Mouse (Mus musculus) thymus, postnatal 14 days (tissue): ENCODE results near the gene Tspan31.
"Not testable (repeated sequence)": the region's sequence is repeated elsewhere in the genome, so short reads cannot be mapped to it uniquely, and the experiment has no call there.

ENCODE experiments used
- DNase-seq: peaks from one replicate; pipeline ENCODE4 v3.0.0; 2021

Gene Tspan31

DNA sequence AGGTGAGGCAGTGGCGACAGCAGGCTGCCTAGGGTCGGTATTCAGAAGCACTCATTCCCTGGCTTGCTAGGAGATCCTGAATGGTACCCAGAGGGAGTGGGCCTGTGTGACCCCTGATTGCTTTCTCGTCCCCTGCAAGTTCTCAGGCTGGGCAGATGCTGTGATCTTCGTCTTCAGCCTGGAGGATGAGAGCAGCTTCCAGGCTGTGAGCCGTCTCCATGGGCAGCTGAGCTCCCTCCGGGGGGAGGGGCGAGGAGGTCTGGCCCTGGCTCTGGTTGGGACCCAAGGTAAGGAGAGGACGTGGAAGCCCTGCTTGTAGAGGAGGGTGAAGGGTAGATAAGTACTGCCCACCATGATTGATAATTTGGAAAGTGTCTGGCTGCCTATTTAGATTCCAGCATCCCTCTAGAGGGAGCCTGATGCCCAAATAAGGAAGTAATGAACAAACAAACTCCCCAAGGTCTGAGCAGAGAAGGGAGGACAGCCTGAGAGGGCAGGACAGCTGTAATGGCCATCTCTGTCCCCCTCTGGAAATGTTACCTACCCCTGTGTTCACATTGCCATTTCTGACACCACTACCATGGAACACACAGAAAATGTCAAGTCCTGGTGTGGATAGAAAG is 13.3 kb upstream of the Tspan31 start:
- no peak for DNase-seq

DNA sequence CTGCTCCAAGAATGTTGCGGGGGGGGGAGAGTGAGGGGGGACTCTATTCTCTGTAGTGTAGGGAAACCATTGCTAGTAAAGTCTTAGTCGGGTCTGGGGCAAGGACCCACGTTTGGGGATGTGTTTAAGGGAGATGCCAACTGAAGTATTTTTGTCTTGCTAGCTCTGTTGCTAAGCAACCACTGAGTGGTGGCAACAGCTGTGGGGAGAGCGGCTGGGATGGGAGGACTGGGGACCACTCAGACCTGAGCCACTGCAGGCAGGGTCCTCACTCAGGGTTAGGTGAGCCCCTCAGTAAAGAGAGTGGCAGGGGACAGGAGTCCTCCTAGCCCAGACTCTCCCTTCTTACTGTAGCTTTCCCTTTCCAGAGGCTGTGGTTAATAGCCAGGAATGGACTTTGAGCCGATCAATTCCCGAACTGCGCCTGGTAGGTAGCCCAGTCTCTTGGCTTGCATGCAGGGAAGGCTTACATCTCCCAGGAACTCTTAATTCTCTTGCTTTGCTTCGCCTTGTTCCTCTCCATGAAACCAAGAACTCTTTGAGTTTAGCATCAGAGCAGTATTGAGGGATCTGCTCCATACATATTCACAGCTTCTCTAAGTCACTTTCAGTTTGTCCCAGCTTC is 12.0 kb upstream of the Tspan31 start:
- no peak for DNase-seq

DNA sequence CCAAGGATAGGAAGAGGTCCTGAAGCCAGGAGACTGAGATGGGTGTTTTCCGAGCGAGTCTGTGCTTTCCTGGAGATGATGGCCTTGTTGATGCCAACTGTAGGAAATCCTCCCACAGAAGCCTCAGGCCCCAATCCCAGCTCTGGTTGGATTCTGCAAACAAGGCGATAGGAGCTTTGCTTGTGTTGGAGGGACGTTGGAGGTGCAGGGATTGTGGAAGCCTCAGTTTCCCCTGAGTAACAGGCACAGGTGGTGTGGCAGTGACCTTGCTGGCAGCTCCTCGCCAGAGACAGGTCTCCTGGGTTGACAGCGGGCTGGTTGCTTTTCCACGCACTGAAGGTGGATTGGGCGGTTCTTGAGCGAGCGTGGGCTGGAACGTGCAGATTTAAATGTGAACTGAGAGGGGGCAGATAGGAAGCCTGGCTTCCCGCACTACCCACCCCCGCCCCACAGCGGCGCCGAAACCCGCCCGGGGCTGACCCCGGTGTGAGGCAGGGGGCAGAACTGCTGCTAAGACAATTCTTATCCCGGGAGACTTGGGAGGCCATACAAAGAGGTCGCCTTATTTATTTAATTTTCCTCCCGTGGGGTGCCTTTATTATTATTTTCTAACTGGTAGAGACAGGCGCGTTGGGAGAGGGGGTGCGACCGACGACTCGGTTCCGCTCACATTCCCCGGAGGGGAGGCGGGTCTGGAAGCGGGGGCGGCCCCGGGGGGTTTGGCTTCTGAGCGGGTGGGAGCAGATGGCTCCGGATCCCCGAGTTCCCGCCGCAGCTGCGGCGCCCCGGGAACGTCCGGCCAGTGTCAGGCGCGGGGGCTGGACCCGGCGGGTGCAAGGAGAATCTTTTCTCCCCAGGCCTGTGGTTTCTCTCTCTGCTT is 11.1 kb upstream of the Tspan31 start:
- DNase-seq = no peak

DNA sequence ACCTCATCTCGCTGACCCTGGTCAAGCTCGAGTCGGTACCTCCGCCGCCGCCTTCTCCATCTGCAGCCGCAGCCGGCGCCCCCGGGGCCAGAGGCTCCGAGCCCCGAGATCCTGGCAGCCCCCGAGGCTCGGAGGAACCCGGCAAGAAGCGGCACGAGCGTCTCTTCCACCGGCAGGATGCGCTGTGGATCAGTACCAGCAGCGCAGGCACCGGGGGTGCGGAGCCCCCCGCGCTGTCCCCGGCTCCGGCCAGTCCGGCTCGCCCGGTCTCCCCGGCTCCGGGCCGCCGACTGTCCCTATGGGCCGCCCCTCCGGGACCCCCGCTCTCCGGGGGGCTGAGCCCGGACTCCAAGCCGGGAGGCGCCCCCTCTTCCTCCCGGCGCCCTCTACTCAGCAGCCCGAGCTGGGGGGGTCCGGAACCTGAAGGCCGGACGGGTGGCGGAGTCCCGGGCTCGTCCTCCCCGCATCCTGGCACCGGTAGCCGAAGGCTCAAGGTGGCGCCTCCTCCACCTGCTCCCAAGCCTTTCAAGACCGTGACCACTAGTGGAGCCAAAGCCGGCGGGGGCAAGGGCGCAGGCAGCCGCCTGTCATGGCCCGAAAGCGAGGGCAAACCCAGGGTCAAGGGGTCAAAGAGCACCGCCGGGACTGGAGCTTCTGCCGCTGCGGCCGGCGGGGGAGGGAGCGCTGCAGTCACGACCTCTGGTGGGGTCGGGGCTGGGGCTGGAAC is 9.8 kb upstream of the Tspan31 start:
- no peak for DNase-seq

DNA sequence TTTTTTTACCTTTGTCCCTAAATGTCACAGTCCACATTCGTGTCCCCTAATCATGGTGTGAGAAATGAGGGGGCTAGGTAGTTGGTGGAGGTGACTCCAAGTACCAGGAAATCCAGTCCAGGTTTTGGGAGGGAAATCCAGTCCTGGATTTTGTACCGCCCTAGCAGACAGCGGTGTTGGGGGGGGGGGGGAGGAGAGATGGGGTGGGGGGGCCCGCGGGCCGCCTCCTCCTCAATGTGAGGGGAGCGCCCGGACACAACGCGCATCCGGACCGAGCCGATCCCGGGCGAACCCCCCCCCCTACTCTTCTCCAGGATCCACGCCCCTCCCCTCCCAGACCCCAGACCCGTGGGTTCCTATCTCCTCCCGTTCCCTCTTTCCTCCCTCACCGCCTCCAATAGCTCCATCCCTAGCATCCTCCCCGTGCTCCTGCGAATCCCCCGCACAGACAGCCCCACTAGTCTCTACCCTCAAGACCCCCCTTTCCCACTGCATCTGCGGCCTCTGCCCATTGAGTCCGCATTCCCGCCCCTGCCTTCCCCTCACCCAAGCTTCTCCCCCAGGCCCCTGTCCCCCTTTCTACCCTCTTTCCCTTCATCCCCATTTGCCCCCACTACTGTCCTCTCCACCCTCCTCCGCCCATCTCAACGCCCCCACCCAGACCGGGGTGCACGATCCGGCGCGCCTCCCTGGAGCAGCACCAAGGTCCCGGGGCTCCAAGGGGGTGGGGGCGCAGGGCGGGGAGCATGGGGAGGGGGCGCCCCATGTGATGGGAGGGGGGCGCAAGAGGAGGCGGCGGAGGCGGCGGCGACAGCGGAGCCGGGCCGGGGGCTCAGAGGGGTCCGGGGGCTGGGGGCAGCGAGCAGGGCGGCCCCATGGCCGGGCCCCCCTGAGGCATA is 8.9 kb upstream of the Tspan31 start:
- no peak for DNase-seq

DNA sequence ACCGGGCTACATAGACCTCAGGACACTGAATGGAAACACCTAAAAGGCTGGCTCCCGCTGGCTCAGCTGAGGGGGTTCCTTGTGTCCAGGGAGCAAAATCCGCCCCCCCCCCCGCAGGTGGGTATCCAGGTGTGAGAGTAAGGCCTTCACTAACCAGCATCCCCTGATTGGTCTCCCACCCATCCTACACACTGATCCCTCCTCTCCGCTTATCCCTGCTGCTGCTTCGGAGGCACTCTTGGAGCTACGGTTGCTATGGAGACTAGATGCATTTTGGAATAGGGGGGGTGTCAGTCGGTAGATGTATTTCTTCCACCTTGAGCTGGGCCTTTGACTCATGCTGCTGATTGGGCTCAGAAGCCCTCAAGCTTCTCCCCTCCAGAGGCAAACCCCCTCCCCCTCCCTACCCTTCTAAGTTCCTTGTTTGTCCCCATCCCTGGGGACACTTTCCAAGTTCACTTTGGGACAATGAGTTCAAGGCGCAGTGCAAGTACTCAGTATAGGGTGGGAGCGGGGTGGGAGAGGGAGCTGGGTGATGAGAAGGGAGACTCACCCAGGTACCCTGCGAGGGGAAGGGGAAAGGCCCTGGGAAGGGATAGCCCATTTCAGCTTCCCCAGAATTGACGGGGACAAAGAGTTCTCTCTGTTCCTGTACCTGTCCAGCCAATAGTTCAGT is 8.1 kb upstream of the Tspan31 start:
- DNase-seq = no peak

DNA sequence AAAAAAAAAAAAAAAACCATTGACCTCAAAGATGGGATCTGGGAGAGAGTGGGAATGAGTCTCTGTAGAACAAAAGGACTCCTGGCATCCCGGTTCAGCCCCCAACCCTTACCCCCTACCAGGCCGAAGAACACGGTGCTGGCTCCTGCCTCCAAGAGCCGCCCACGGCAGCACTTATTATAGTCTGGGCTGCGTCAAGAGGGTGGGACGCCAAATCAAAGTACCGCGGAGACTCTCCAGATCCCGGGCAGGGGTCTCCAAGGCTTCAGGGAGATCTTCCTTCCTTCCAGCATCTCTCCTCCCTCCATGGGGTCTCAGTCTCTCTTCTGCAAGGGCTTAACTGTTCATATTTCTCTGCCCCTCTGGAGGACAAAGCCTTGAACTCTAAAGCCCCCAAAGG is 7.5 kb upstream of the Tspan31 start:
- DNase-seq = no peak

DNA sequence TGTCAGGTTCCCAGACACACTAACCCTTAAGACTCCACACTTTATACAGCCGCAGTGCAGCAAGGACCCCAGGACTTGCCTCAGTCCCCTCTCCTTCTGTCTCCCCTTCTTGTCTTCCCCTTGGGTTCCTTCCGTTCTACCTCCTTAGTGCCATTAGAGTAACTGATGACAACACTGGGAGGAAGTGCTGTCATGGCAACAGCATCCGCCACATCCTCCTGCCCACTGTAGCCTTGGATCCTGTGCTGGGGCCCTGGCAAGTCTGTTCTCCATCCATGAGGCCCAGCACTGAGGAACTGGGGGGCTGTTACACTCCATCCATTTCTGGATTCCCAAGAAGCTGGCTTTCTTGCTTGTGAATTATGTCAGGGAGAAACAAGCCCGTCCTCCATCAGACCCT is 6.0 kb upstream of the Tspan31 start:
- peak; percentile 77 for DNase-seq

DNA sequence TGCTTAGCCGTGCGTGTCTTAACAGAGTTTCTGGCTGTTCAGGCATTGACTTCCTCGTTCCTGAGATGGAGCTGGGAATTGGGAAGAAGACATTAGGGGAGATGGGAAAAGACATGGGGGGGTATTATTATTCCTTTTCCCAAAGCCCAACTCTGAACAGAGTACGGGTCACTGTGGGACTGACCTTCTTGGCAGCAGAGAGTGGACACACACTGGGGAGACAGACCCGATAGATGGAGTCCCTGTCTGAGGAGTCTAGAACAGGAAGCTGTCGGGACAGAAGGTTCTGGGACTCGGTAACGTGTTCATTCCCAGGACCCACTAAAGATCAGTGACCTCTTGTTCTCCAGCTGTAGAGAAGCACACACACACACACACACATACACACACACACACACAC is 5.6 kb upstream of the Tspan31 start:
- DNase-seq = no peak

DNA sequence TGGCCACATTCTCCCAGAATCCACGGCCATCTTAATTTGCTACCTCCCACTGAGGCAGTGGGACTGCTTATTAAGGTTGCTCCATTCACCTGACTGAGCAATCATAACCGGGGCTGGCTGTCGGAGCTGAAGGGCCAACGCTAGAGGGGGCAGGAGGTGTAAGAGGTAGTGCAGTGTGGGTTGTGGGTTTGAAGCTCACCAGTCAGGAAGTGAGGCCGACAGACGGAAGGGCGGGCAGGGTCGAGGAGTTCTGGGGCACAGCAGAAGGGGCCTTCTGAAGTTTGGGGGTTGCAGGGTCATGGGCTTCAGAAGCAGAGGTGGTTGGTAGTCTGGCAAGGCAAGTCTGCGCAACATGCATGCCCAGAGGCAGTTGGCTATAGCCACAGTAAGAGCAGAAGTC is 5.0 kb upstream of the Tspan31 start, which contains the start of gene Agap2:
Agap2 (plus strand) TSS at position 205 of the 400 bp plus-strand sequence.
- DNase-seq = peak; percentile 92

DNA sequence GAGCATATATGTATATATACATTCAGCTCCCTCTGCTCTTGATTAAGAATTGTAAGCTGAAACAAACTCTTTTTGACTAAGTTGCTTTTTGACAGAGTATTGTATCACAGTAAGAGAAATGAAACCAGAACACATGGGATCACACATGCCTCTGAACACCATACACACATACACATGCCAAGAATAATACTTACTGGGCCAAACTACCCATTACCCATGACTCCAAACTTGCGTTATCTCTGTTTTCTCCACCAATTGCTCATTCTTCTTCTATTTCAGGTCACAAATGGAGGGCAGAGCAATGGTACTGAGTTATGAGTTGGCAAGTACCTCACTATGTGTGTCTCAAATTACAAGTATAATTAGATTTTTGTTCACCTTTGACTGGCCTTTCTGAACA is 3.9 kb upstream of the Tspan31 start:
- DNase-seq = no peak

DNA sequence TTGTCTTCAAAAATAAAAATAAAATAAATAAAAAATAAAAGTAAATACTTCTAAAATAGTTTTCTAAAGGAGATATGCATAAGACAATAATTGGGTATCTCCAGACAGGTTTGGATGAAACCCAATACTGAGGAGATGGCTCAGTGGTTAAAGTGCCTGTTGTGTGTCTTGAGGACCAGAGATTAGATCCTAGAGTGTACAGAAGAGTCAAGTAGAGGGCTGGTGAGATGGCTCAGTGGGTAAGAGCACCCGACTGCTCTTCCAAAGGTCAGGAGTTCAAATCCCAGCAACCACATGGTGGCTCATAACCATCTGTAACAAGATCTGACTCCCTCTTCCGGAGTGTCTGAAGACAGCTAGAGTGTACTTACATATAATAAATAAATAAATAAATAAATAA is 2.9 kb upstream of the Tspan31 start:
- DNase-seq = not testable (repeated sequence)

DNA sequence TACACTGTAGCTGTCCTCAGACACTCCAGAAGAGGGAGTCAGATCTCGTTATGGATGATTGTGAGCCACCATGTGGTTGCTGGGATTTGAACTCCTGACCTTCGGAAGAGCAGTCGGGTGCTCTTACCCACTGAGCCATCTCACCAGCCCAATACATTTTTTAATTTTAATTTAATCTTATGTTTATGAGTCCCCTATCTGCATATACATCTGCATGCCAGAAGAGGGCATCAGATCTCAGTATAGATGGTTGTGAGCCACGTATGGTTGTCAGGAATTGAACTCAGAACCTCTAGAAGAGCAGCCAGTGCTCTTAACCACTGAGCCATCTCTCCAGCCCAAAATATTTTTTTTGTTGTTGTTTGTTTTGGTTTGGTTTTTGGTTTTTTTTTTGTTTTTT is 2.2 kb upstream of the Tspan31 start:
- not testable (repeated sequence) for DNase-seq

DNA sequence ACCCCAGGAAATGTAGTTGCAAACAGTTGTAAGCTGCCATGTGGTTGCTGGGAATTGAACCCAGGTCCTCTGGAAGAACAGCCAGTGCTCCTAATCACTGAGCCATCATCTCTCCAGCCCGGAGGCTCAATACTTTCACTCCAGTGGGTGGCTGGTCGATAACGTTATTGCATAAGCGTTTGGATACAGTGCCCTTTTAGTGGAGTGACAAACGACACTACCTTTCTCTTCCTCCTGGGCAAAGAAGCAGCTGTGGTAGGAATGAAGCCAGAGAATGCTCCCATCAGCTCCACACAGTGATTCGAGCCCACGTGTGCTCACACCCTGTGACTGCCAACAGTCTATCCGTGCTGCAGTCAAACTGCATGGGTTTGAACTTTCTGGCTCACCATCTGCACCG is 1.1 kb upstream of the Tspan31 start:
- no peak for DNase-seq

DNA sequence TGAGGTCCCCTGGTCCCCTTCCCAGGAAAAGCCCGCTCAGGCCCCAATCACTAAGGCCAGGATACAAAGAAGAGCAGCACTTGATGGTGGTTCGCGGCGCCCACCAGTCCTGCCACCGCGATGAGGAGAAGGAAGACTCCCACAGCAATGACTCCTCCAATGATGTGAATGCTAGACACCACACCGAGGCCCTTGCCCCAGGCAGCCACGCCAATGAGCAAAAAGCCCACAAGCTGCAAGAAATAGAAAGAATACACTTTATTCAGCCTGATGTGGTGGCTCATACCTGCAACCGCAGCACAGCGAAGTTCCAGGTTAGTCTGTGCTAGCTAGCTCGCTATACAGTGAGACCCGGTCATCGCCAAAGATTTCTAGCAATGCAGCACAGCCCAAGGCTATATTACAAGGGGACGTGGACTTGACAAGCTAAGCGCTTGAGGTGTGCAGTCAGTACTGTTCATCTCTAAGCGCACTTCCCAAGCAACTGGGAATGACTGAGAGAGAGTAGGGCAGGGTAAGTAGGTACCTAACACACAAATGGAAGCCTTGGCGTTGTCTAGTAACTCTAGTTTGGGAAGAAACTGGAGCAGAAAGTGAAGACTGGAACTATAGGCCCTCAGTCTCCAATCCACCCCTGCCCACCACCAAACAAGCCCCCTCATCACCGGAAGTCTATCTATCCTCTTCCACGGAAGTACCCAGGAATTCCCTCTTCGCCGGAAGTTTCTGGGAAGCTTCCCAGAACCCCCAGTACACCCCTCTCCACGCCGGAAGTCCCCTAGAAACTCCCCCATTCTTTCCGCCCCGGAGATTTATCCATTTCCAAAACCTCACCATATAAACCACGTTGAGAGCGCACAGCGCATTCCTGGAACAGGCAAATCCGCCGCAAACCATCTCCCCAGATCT is 529 bp downstream of the Tspan31 start:
- DNase-seq = no peak

DNA sequence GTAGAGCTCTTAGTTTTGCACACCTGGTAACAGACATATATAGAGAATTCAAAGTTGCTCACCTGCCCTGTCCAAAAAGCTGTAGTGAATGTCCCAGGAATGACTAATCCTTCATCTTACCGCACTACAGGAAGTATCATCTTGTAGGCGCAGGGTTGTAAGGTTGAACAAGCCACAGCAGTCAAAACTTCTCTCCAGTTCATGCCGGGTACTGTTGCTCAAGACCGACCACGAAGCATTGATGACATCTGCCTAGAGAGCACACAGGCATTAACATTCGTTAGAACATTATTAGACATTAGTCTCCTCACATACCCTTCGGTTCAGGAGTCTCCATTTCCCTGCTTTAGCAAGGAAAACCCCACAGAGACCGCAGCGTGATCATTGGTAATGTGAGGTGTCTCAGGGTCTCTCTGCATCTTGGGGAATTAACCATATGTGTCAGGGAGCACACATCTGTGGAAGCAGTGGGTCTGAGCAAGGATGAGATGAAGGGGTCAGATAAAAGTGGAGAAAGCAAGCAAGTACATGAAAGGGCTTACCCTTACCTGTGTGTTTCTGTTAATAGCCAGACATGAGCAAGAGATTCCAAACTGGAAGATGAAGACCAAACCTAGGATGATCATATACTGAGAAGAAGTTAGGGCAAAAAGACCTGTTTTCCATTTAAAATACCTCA is 1.6 kb downstream of the Tspan31 start:
- no peak for DNase-seq

DNA sequence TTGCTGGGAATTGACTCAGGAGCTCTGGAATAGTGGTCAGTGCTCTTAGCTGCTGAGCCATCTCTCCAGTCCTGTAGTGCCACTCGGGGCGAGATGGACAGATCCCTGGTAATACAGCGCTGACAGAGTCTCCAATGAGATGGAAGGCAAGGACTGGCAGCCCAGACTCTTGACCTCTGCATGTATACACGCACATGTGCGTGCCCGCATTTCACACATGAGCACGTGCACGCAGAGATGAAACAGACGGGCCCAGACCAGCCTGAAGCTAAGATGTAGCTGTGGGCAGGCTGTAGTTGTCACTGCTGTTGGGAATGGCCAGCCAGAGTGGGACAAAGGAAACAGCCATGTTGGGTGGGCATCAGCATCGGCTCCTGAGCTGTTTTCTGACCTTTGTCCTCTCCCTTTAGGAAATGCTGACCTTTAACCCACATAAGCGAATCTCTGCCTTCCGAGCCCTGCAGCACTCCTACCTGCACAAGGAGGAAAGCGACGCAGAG is 3.5 kb downstream of the Tspan31 start:
- no peak for DNase-seq

DNA sequence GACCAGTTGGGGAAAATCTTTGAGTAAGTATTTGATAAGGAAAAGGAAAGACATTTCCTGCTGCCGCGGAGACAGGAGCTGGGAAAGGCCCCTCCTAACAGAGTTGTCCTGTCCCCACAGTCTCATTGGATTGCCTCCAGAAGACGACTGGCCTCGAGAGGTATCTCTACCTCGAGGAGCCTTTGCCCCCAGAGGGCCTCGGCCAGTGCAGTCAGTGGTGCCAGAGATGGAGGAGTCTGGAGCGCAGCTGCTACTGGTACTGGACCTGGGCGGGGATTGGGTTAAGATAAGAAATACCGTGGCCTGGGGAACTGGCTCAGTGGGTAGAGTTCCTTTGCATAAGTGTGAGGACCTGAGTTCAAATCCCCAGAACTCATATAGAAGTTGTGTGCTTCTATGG is 4.1 kb downstream of the Tspan31 start:
- DNase-seq = no peak
